Mouse (Mus musculus) E14TG2a.4 (cell line): Measurements from ENCODE around the gene Scd4.

ENCODE experiments used
- CTCF ChIP-seq: conservative IDR thresholded peaks from 2 replicates; pipeline ENCODE4 v1.5.1; 2014; ENCODE audit warnings: low read length
- NANOG ChIP-seq: IDR thresholded peaks from 2 replicates; pipeline ENCODE4 v1.6.1; 2014; ENCODE audit warnings: borderline replicate concordance, low read length, mixed read lengths
- POU5F1 ChIP-seq: IDR thresholded peaks from 2 replicates; pipeline ENCODE4 v1.6.1; 2014; ENCODE audit warnings: low read length, borderline replicate concordance

DNA sequence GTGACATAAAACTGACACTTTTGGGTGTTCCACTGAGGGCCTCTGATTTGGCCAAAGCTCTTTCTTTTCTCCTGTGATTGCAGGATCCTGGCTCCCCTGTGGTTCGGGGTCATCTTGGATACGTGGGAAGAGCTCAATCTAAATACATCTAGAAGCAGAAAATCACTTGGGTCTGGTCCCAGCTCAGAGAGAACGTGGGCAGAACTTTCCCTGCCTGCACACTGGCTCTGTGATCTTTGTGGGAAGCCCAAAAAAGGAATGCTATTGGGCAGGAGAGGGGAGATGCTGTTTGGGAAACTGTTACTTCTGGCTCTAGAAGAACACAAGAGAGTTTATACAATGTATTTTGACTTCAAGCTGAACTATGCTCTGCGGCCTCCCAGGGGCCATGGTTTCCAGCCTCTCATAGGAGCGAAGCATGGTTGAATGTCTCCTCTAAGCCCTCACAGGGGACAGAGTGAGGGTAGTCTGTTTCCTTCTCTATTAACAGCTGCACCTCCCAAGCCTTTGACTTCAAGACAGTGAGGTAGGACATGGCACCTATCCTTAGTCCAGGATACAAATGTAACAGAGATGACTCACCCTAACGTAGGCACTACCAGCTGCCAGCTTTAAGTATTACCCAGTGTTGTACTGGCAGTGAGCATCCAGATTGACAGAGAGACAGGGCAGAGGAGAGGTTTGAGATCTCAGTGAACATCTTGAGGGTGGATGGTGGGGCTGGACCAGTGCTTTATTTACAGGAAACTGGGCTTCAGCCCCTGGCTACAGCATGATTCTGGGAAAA lies 3.2 kb downstream of the Scd4 start:
- TF ChIP-seq CTCF (no peak), NANOG (no peak), POU5F1 (no peak)
